8 mouse cellular contexts compared by ENCODE assay signal in genomic region chr1:131245089-131245856, GRCm38 (mm10). TPM values are rescaled to one million over a fixed set of nuclear protein-coding genes. Genes with fewer than 3 reads are reported as not detected.
A peak's percentile ranks its signal among the peaks of the same experiment; 100 is the strongest.
DNase-seq lines count a peak whose midpoint lies in the region; ATAC-seq and TF ChIP-seq lines count a peak whose summit lies in the region.

TSS of gene Rassf5 (minus strand) at chr1:131245258.

- TF ChIP-seq EP300 in liver, embryonic 14.5 days (IDR thresholded peaks at IDR 0.05; ENCODE audit: low read depth): no peak

- peak within 1 kb of the TSS; percentile 88 for H3K4me2 ChIP-seq in heart, embryonic 15.5 days
- peak within 1 kb of the TSS; percentile 63 for H3K4me2 ChIP-seq in liver, embryonic 14.5 days (ENCODE audit: low read depth)
- peak within 1 kb of the TSS; percentile 97 for H3K4me2 ChIP-seq in stomach, embryonic 16.5 days (ENCODE audit: low read depth, low read length)

- peak within 1 kb of the TSS; percentile 21 for H3K27ac ChIP-seq in bone marrow macrophage, adult 2 months (ENCODE audit: insufficient read depth, low read depth, low read length)
- peak within 1 kb of the TSS; percentile 59 for H3K27ac ChIP-seq in forebrain, embryonic 10.5 days
- peak within 1 kb of the TSS; percentile 7; the same call in 1 of the 2 replicates for H3K27ac ChIP-seq in heart, embryonic 15.5 days
- no peak within 1 kb of the TSS for H3K27ac ChIP-seq in liver, embryonic 14.5 days
- H3K27ac ChIP-seq in stomach, embryonic 16.5 days (ENCODE audit: low read length): 0 out of 2 replicates have a peak within 1 kb of the TSS, but pooled peaks have one; percentile 30

- no peaks in the 10 kb centered on the region for H3K36me3 ChIP-seq in forebrain, embryonic 10.5 days (replicated peaks)
- H3K36me3 ChIP-seq in heart, embryonic 15.5 days: no peaks in the 10 kb centered on the region
- H3K36me3 ChIP-seq in liver, embryonic 14.5 days (replicated peaks; ENCODE audit: control insufficient read depth, insufficient read depth, low read depth): no peaks in the 10 kb centered on the region
- no peaks in the 10 kb centered on the region for H3K36me3 ChIP-seq in stomach, embryonic 16.5 days (ENCODE audit: control insufficient read depth, insufficient read depth, low read length)

- no peak for TF ChIP-seq CTCF in bone marrow macrophage, adult 2 months (IDR thresholded peaks at IDR 0.05; ENCODE audit: low read depth, low read length)
- TF ChIP-seq CTCF in liver, embryonic 14.5 days (IDR thresholded peaks at IDR 0.05; ENCODE audit: low read depth): no peak

- peak within 1 kb of the TSS; percentile 83 for H3K4me3 ChIP-seq in bone marrow macrophage, adult 2 months (ENCODE audit: insufficient read depth, low read length)
- peak within 1 kb of the TSS; percentile 66 for H3K4me3 ChIP-seq in forebrain, embryonic 10.5 days
- H3K4me3 ChIP-seq in heart, embryonic 15.5 days: peak within 1 kb of the TSS; percentile 66
- peak within 1 kb of the TSS; percentile 48 to 54 for H3K4me3 ChIP-seq in liver, embryonic 14.5 days (ENCODE audit: insufficient read depth in 1 of 2, low read depth in 2 of 2, low read length in 2 of 2)
- peak within 1 kb of the TSS; percentile 75 for H3K4me3 ChIP-seq in stomach, embryonic 16.5 days (replicated peaks; ENCODE audit: low read length)

- H3K9me3 ChIP-seq in forebrain, embryonic 10.5 days: no peaks in the 10 kb centered on the region
- H3K9me3 ChIP-seq in heart, embryonic 15.5 days (replicated peaks): no peaks in the 10 kb centered on the region
- H3K9me3 ChIP-seq in liver, embryonic 14.5 days (ENCODE audit: control insufficient read depth, low read length): no peaks in the 10 kb centered on the region
- no peaks in the 10 kb centered on the region for H3K9me3 ChIP-seq in stomach, embryonic 16.5 days (replicated peaks; ENCODE audit: control insufficient read depth, low read length)

- no peak; the same call in 1 of the 2 replicates for TF ChIP-seq POLR2A in bone marrow macrophage, adult 2 months (IDR thresholded peaks at IDR 0.05; ENCODE audit: borderline replicate concordance, low read depth, low read length)

- H3K4me1 ChIP-seq in bone marrow macrophage, adult 2 months (ENCODE audit: control insufficient read depth, insufficient read depth, low read length): peaks cover 7% of the 10 kb centered on the region
- H3K4me1 ChIP-seq in forebrain, embryonic 10.5 days: peaks cover 34% of the 10 kb centered on the region
- peaks cover 31% of the 10 kb centered on the region for H3K4me1 ChIP-seq in heart, embryonic 15.5 days (replicated peaks)
- H3K4me1 ChIP-seq in liver, embryonic 14.5 days (replicated peaks; ENCODE audit: control insufficient read depth in 2 of 2, insufficient read depth in 2 of 2, low read length in 1 of 2): peaks cover 0 to 3% of the 10 kb centered on the region in 2 experiments; a peak in 1 of 4 replicates
- H3K4me1 ChIP-seq in stomach, embryonic 16.5 days (ENCODE audit: control insufficient read depth, insufficient read depth, low read length): peaks cover 23% of the 10 kb centered on the region

- DNase-seq in CD4-positive helper T cell, adult 2 months (ENCODE audit: low read depth, low spot score): peak; percentile 71
- DNase-seq in forebrain, embryonic 10.5 days (ENCODE audit: extremely low spot score, low spot score): peak; percentile 45
- DNase-seq in kidney, postnatal 14 days: peak; percentile 86
- DNase-seq in liver, embryonic 14.5 days (ENCODE audit: low read depth in 3 of 3, low spot score in 3 of 3): peak in 1 of 3 experiments; percentile 1
- peak; percentile 65 for DNase-seq in neural tube, embryonic 10.5 days (ENCODE audit: extremely low spot score, low spot score)

- under 1% methylated on average over 56 of the region's 60 CpGs for WGBS in forebrain, embryonic 10.5 days
- under 1% methylated on average over 60 of the region's 60 CpGs for WGBS in heart, embryonic 15.5 days
- under 1% methylated on average over 60 of the region's 60 CpGs for WGBS in liver, embryonic 14.5 days (ENCODE audit: insufficient replicate concordance)
- WGBS in stomach, embryonic 16.5 days: under 1% methylated on average over 59 of the region's 60 CpGs

- H3K9ac ChIP-seq in heart, embryonic 15.5 days: peak within 1 kb of the TSS; percentile 67
- no peak within 1 kb of the TSS for H3K9ac ChIP-seq in liver, embryonic 14.5 days (replicated peaks)
- H3K9ac ChIP-seq in stomach, embryonic 16.5 days (ENCODE audit: low read length): peak within 1 kb of the TSS; percentile 85

- peaks cover 82% of the 10 kb centered on the region for H3K27me3 ChIP-seq in forebrain, embryonic 10.5 days (ENCODE audit: poor library complexity, severe bottlenecking)
- H3K27me3 ChIP-seq in heart, embryonic 15.5 days: peaks cover 22% of the 10 kb centered on the region
- peaks cover 31% of the 10 kb centered on the region for H3K27me3 ChIP-seq in liver, embryonic 14.5 days (ENCODE audit: control insufficient read depth, insufficient read depth, low read length)
- H3K27me3 ChIP-seq in stomach, embryonic 16.5 days (ENCODE audit: control insufficient read depth, insufficient read depth, low read length): 0 out of 2 replicates have a peak, but pooled peaks cover 9% of the 10 kb centered on the region

- peak; percentile 70 for ATAC-seq in heart, embryonic 15.5 days (replicated peaks; ENCODE audit: insufficient number of reproducible peaks, insufficient read depth, low FRiP score, low read depth)
- ATAC-seq in liver, embryonic 14.5 days (ENCODE audit: insufficient read depth): peak; percentile 65
- peak; percentile 72 for ATAC-seq in stomach, embryonic 16.5 days (ENCODE audit: insufficient read depth, low FRiP score)

RNA-seq across cellular contexts. Expression of gene Rassf5, which starts in this region (rescaled TPM):
- polyA plus RNA-seq in bone marrow macrophage, adult 2 months (2012; ENCODE audit: insufficient read depth, insufficient read length, missing spikeins): 49.4 and 49.6 TPM in 2 replicates
- polyA plus RNA-seq in forebrain, embryonic 10.5 days (2016; fragmentation: Nextera tagmentation; extraction: Ambion mirVana): 0.69 and 0.95 TPM in 2 replicates
- 11.0 and 16.0 TPM in 2 replicates for polyA plus RNA-seq in heart, embryonic 15.5 days (2015; fragmentation: Nextera tagmentation; extraction: Ambion mirVana)
- polyA plus RNA-seq in liver, embryonic 14.5 days (2012; rRNA removed): 2.1 TPM in 2 replicates
- 3.6 and 3.7 TPM in 2 replicates for polyA plus RNA-seq in liver, embryonic 14.5 days (2014; fragmentation: Nextera tagmentation; extraction: Ambion mirVana)
- 7.0 and 7.1 TPM in 2 replicates for polyA plus RNA-seq in stomach, embryonic 16.5 days (2015; fragmentation: Nextera tagmentation; extraction: Ambion mirVana)

Comparison
In these comparisons a context has a peak if more than half of its experiments do, and no peak if none do; other contexts are left out.
1. Peak in DNase-seq, H3K4me3 ChIP-seq and H3K27ac ChIP-seq in forebrain, embryonic 10.5 days; RNA of the gene not detected or under 1 TPM.